Mouse (Mus musculus): ENCODE results near the gene Fgf10. TPM values are rescaled to one million over a fixed set of nuclear protein-coding genes. Genes with fewer than 3 reads are reported as not detected.

Fgf10 gene
- under 1 TPM in 1 of 26 experiments, not detected in 25; 0.54 TPM for total RNA-seq (2018; cell fraction: chromatin; rRNA removed)
- total RNA-seq (2018; cell fraction: cytosol; rRNA removed), result not detected
- total RNA-seq (2018; cell fraction: nucleus; rRNA removed), result not detected
- not detected in 3 replicates for polyA plus RNA-seq (2018)

GRCm38 (mm10) chr13:118669491-118669890, at the start of gene Fgf10:
Gene Fgf10 (plus strand): TSS chr13:118669791.
- 93% methylated on average over 7 of the region's 7 CpGs for WGBS (ENCODE audit: missing documents)
- no peak within 1 kb of the TSS for H3K27ac ChIP-seq
- no peak within 1 kb of the TSS for H3K4me3 ChIP-seq (ENCODE audit: inconsistent target)
- H3K79me2 ChIP-seq (ENCODE audit: inconsistent target), result no peaks in the 10 kb centered on the region
- H3K36me3 ChIP-seq (ENCODE audit: inconsistent target), result no peaks in the 10 kb centered on the region

GRCm38 (mm10) chr13:118629661-118630428, 39.7 kb upstream of the Fgf10 start:
- H3K36me3 ChIP-seq (ENCODE audit: inconsistent target), result no peaks in the 10 kb centered on the region
- no peak overlapping the region for H3K27ac ChIP-seq
- H3K4me3 ChIP-seq (ENCODE audit: inconsistent target), result no peak overlapping the region
- H3K79me2 ChIP-seq (ENCODE audit: inconsistent target), result no peaks in the 10 kb centered on the region
- 72% methylated on average over 3 of the region's 3 CpGs for WGBS (ENCODE audit: missing documents)

- Histone ChIP-seq H3K79me2 (ENCODE audit: inconsistent target) (no peaks in the 10 kb centered on the region), H3K36me3 (ENCODE audit: inconsistent target) (no peaks in the 10 kb centered on the region), H3K27ac (no peak overlapping the region), H3K4me3 (ENCODE audit: inconsistent target) (no peak overlapping the region)
- 94% methylated on average over 2 of the region's 2 CpGs for WGBS (ENCODE audit: missing documents)
Measured at GRCm38 (mm10) chr13:118631500-118631899, 38.1 kb upstream of the Fgf10 start.

- Histone ChIP-seq H3K4me3 (ENCODE audit: inconsistent target) (no peak overlapping the region), H3K36me3 (ENCODE audit: inconsistent target) (no peaks in the 10 kb centered on the region), H3K27ac (no peak overlapping the region), H3K79me2 (ENCODE audit: inconsistent target) (no peaks in the 10 kb centered on the region)
- WGBS (ENCODE audit: missing documents), result 91% methylated on average over 5 of the region's 5 CpGs
Measured at GRCm38 (mm10) chr13:118636047-118636446, 33.5 kb upstream of the Fgf10 start.

GRCm38 (mm10) chr13:118642585-118642984, 27.0 kb upstream of the Fgf10 start:
- H3K4me3 ChIP-seq (ENCODE audit: inconsistent target), result no peak overlapping the region
- H3K27ac ChIP-seq, result no peak overlapping the region
- H3K79me2 ChIP-seq (ENCODE audit: inconsistent target), result no peaks in the 10 kb centered on the region
- H3K36me3 ChIP-seq (ENCODE audit: inconsistent target), result no peaks in the 10 kb centered on the region
- 93% methylated on average over 3 of the region's 3 CpGs for WGBS (ENCODE audit: missing documents)

- Histone ChIP-seq H3K27ac (no peak overlapping the region), H3K79me2 (ENCODE audit: inconsistent target) (no peaks in the 10 kb centered on the region), H3K4me3 (ENCODE audit: inconsistent target) (no peak overlapping the region), H3K36me3 (ENCODE audit: inconsistent target) (no peaks in the 10 kb centered on the region)
- WGBS (ENCODE audit: missing documents), result 87% methylated on average over 6 of the region's 6 CpGs
Measured at GRCm38 (mm10) chr13:118643138-118643537, 26.5 kb upstream of the Fgf10 start.

GRCm38 (mm10) chr13:118656991-118657390, 12.6 kb upstream of the Fgf10 start:
- no peaks in the 10 kb centered on the region for H3K36me3 ChIP-seq (ENCODE audit: inconsistent target)
- 96% methylated on average over 5 of the region's 5 CpGs for WGBS (ENCODE audit: missing documents)
- no peak overlapping the region for H3K27ac ChIP-seq
- H3K79me2 ChIP-seq (ENCODE audit: inconsistent target), result no peaks in the 10 kb centered on the region
- no peak overlapping the region for H3K4me3 ChIP-seq (ENCODE audit: inconsistent target)

- Histone ChIP-seq H3K4me3 (ENCODE audit: inconsistent target) (no peak overlapping the region), H3K27ac (no peak overlapping the region), H3K36me3 (ENCODE audit: inconsistent target) (no peaks in the 10 kb centered on the region), H3K79me2 (ENCODE audit: inconsistent target) (no peaks in the 10 kb centered on the region)
- 83% methylated on average over 2 of the region's 2 CpGs for WGBS (ENCODE audit: missing documents)
Measured at GRCm38 (mm10) chr13:118658031-118658430, 11.6 kb upstream of the Fgf10 start.

GRCm38 (mm10) chr13:118658608-118659326, 10.8 kb upstream of the Fgf10 start:
- no peak overlapping the region for H3K4me3 ChIP-seq (ENCODE audit: inconsistent target)
- H3K27ac ChIP-seq, result no peak overlapping the region
- H3K79me2 ChIP-seq (ENCODE audit: inconsistent target), result no peaks in the 10 kb centered on the region
- no peaks in the 10 kb centered on the region for H3K36me3 ChIP-seq (ENCODE audit: inconsistent target)
- WGBS (ENCODE audit: missing documents), result 90% methylated on average over 7 of the region's 7 CpGs

- H3K27ac ChIP-seq, result no peak overlapping the region
- no peaks in the 10 kb centered on the region for H3K79me2 ChIP-seq (ENCODE audit: inconsistent target)
- 63% methylated on average over 3 of the region's 3 CpGs for WGBS (ENCODE audit: missing documents)
- no peaks in the 10 kb centered on the region for H3K36me3 ChIP-seq (ENCODE audit: inconsistent target)
- no peak overlapping the region for H3K4me3 ChIP-seq (ENCODE audit: inconsistent target)
Measured at GRCm38 (mm10) chr13:118661664-118662063, 7.9 kb upstream of the Fgf10 start.

GRCm38 (mm10) chr13:118664901-118665300, 4.7 kb upstream of the Fgf10 start:
- Histone ChIP-seq H3K27ac (no peak overlapping the region), H3K36me3 (ENCODE audit: inconsistent target) (no peaks in the 10 kb centered on the region), H3K4me3 (ENCODE audit: inconsistent target) (no peak overlapping the region), H3K79me2 (ENCODE audit: inconsistent target) (no peaks in the 10 kb centered on the region)
- WGBS (ENCODE audit: missing documents), result 81% methylated on average over 2 of the region's 2 CpGs

GRCm38 (mm10) chr13:118679228-118679627, 9.6 kb downstream of the Fgf10 start:
- H3K36me3 ChIP-seq (ENCODE audit: inconsistent target), result no peaks in the 10 kb centered on the region
- no peak overlapping the region for H3K27ac ChIP-seq
- H3K79me2 ChIP-seq (ENCODE audit: inconsistent target), result no peaks in the 10 kb centered on the region
- 93% methylated on average over 3 of the region's 3 CpGs for WGBS (ENCODE audit: missing documents)
- H3K4me3 ChIP-seq (ENCODE audit: inconsistent target), result no peak overlapping the region

- 82% methylated on average over 2 of the region's 2 CpGs for WGBS (ENCODE audit: missing documents)
- Histone ChIP-seq H3K4me3 (ENCODE audit: inconsistent target) (no peak overlapping the region), H3K79me2 (ENCODE audit: inconsistent target) (no peaks in the 10 kb centered on the region), H3K27ac (no peak overlapping the region), H3K36me3 (ENCODE audit: inconsistent target) (no peaks in the 10 kb centered on the region)
Measured at GRCm38 (mm10) chr13:118693049-118693448, 23.5 kb downstream of the Fgf10 start.

GRCm38 (mm10) chr13:118695103-118695502, 25.5 kb downstream of the Fgf10 start:
- Histone ChIP-seq H3K36me3 (ENCODE audit: inconsistent target) (no peaks in the 10 kb centered on the region), H3K79me2 (ENCODE audit: inconsistent target) (no peaks in the 10 kb centered on the region), H3K4me3 (ENCODE audit: inconsistent target) (no peak overlapping the region), H3K27ac (no peak overlapping the region)
- 29% methylated on average over 4 of the region's 4 CpGs for WGBS (ENCODE audit: missing documents)

- no peak overlapping the region for H3K27ac ChIP-seq
- no peaks in the 10 kb centered on the region for H3K36me3 ChIP-seq (ENCODE audit: inconsistent target)
- no peak overlapping the region for H3K4me3 ChIP-seq (ENCODE audit: inconsistent target)
- H3K79me2 ChIP-seq (ENCODE audit: inconsistent target), result no peaks in the 10 kb centered on the region
Measured at GRCm38 (mm10) chr13:118703727-118704126, 34.1 kb downstream of the Fgf10 start.
